Mouse (Mus musculus) CH12.LX (cell line): ENCODE data around the gene Paxbp1.

ENCODE experiments used
- CHD2 ChIP-seq: IDR thresholded peaks from 2 replicates; pipeline ENCODE4 v1.6.1; 2011; ENCODE audit warnings: low read length, improper control_type of control experiment
- CTCF ChIP-seq, 2 experiments: IDR thresholded peaks in 1 of 2; conservative IDR thresholded peaks in 1 of 2; 2 replicates each; pipeline ENCODE4 v1.5.1; 2011 to 2012; ENCODE audit warnings: low read depth in 2 of 2, low read length in 2 of 2, improper control_type of control experiment in 1 of 2, inconsistent platforms in 1 of 2, mild to moderate bottlenecking in 1 of 2, moderate library complexity in 1 of 2
- EP300 ChIP-seq: IDR thresholded peaks from 2 replicates; pipeline ENCODE4 v1.6.1; 2011; ENCODE audit warnings: low read length, improper control_type of control experiment
- JUN ChIP-seq: IDR thresholded peaks from 2 replicates; pipeline ENCODE4 v1.6.1; 2011; ENCODE audit warnings: low read depth, mild to moderate bottlenecking, low read length, improper control_type of control experiment, moderate library complexity; ENCODE audit not compliant: insufficient read depth
- NELFE ChIP-seq: IDR thresholded peaks from 2 replicates; pipeline ENCODE4 v1.6.1; 2011; ENCODE audit warnings: low read depth, low read length, improper control_type of control experiment
- POLR2A ChIP-seq: IDR thresholded peaks from 2 replicates; pipeline ENCODE4 v1.6.1; 2011; ENCODE audit warnings: low read depth, mild to moderate bottlenecking, improper control_type of control experiment, low read length
- POLR2AphosphoS2 ChIP-seq: IDR thresholded peaks from 2 replicates; pipeline ENCODE4 v1.6.1; 2011; ENCODE audit warnings: low read depth, low read length, improper control_type of control experiment
- RCOR1 ChIP-seq: conservative IDR thresholded peaks from 2 replicates; pipeline ENCODE4 v1.6.1; 2012; ENCODE audit warnings: low read depth, mild to moderate bottlenecking, inconsistent platforms, low read length, improper control_type of control experiment
- USF1 ChIP-seq: IDR thresholded peaks from 2 replicates; pipeline ENCODE4 v1.6.1; 2014; ENCODE audit warnings: low read depth, mild to moderate bottlenecking, inconsistent platforms, low read length, improper control_type of control experiment

- TF ChIP-seq CTCF (conservative IDR thresholded peaks at IDR 0.05 in 1 of 2, IDR thresholded peaks at IDR 0.05 in 1 of 2; ENCODE audit: low read depth in 2 of 2, low read length in 2 of 2): peak; percentile 77 to 96
- TF ChIP-seq EP300: no peak
- peak; percentile 98 for TF ChIP-seq POLR2A
- TF ChIP-seq JUN: no peak
- no peak for TF ChIP-seq RCOR1
- peak; percentile 94 for TF ChIP-seq NELFE
- no peak for TF ChIP-seq USF1
- peak; percentile 92 for TF ChIP-seq POLR2AphosphoS2
- peak; percentile 40; the same call in 1 of the 2 replicates for TF ChIP-seq CHD2
Observed at GRCm38 (mm10) chr16:91044270-91045182, at the start of gene Paxbp1.
